In genomic region chr2:114843696-114844388, GRCm38 (mm10) we compare ENCODE assay signal across 24 mouse cellular contexts.
DNase-seq lines count a peak whose midpoint lies in the region; ATAC-seq lines count a peak whose summit lies in the region.
"Had no signal": no experiment of that assay in that cellular context is flagged by ENCODE, and none has a peak within 500 bp of the region (broad histone marks: within the 10 kb centered on the region; RNA-seq: fewer than 3 reads in every experiment).

No protein-coding gene starts in this region.

- no peaks in the 10 kb centered on the region for H3K9me3 ChIP-seq in hindbrain, embryonic 16.5 days (ENCODE audit: control insufficient read depth, low read length)
- no peaks in the 10 kb centered on the region for H3K9me3 ChIP-seq in hindbrain, embryonic 14.5 days (ENCODE audit: control insufficient read depth, low read length)
- H3K9me3 ChIP-seq: embryonic facial prominence, embryonic 12.5 days; forebrain, embryonic 12.5 days; heart, embryonic 15.5 days; hindbrain, embryonic 15.5 days; limb, embryonic 12.5 days had no signal

- H3K27ac ChIP-seq in hindbrain, embryonic 16.5 days (ENCODE audit: low read depth, low read length): no peak overlapping the region
- H3K27ac ChIP-seq in hindbrain, embryonic 14.5 days: no peak overlapping the region
- H3K27ac ChIP-seq: embryonic facial prominence, embryonic 12.5 days; forebrain, embryonic 12.5 days; gastrocnemius, adult 2 months; heart, embryonic 15.5 days; hindbrain, embryonic 15.5 days; limb, embryonic 12.5 days had no signal

- H3K9ac ChIP-seq in hindbrain, embryonic 16.5 days (ENCODE audit: low read depth, low read length): no peak overlapping the region
- no peak overlapping the region for H3K9ac ChIP-seq in hindbrain, embryonic 14.5 days
- H3K9ac ChIP-seq: embryonic facial prominence, embryonic 12.5 days; forebrain, embryonic 12.5 days; heart, embryonic 15.5 days; hindbrain, embryonic 15.5 days; limb, embryonic 12.5 days had no signal

- H3K4me3 ChIP-seq in hindbrain, embryonic 16.5 days (ENCODE audit: low read length): no peak overlapping the region
- H3K4me3 ChIP-seq in hindbrain, embryonic 14.5 days (replicated peaks; ENCODE audit: low read length): no peak overlapping the region
- H3K4me3 ChIP-seq: embryonic facial prominence, embryonic 12.5 days; forebrain, embryonic 12.5 days; gastrocnemius, adult 2 months; heart, embryonic 15.5 days; hindbrain, embryonic 15.5 days; limb, embryonic 12.5 days had no signal

- 68% methylated on average over 9 of the region's 9 CpGs for WGBS in hindbrain, embryonic 16.5 days
- 69% methylated on average over 9 of the region's 9 CpGs for WGBS in hindbrain, embryonic 14.5 days

- no peak overlapping the region for H3K4me2 ChIP-seq in hindbrain, embryonic 16.5 days (ENCODE audit: low read length)
- no peak overlapping the region for H3K4me2 ChIP-seq in hindbrain, embryonic 14.5 days (replicated peaks)
- H3K4me2 ChIP-seq: embryonic facial prominence, embryonic 12.5 days; forebrain, embryonic 12.5 days; heart, embryonic 15.5 days; hindbrain, embryonic 15.5 days; limb, embryonic 12.5 days; liver, embryonic 11.5 days had no signal

- DNase-seq in hindbrain, embryonic 14.5 days (ENCODE audit: low spot score): no peak
- DNase-seq in retina, postnatal 1 day: peak; percentile 2
- DNase-seq in retina, embryonic 14.5 days (ENCODE audit: low spot score): no peak
- peak; percentile 57 for DNase-seq in cerebellum, adult 9-11 months
- no peak for DNase-seq in ovary, postnatal 14 days (ENCODE audit: low spot score)
- DNase-seq in c-Kit-positive CD71-positive TER-119-positive erythroid progenitor cells, embryonic 14.5 days (ENCODE audit: low spot score): no peak
- DNase-seq: adrenal gland, postnatal 36 days; gastrocnemius, adult 2 months; heart, postnatal 36 days; kidney, adult 9 months; kidney, postnatal 14 days; lung, adult 18-20 months; lung, postnatal 10 days; thymus, postnatal 25 days had no signal

- no peaks in the 10 kb centered on the region for H3K4me1 ChIP-seq in hindbrain, embryonic 16.5 days (ENCODE audit: control insufficient read depth, insufficient read depth, low read depth, low read length)
- H3K4me1 ChIP-seq in hindbrain, embryonic 14.5 days (replicated peaks; ENCODE audit: control insufficient read depth, insufficient read depth, low read length): no peaks in the 10 kb centered on the region
- H3K4me1 ChIP-seq: embryonic facial prominence, embryonic 12.5 days; forebrain, embryonic 12.5 days; heart, embryonic 15.5 days; hindbrain, embryonic 15.5 days; limb, embryonic 12.5 days had no signal

- no peaks in the 10 kb centered on the region; the same call in 1 of the 2 replicates for H3K27me3 ChIP-seq in hindbrain, embryonic 16.5 days (replicated peaks; ENCODE audit: control insufficient read depth, insufficient read depth, low read length)
- no peaks in the 10 kb centered on the region for H3K27me3 ChIP-seq in hindbrain, embryonic 14.5 days (ENCODE audit: control insufficient read depth, insufficient read depth, low read length)
- H3K27me3 ChIP-seq: embryonic facial prominence, embryonic 12.5 days; forebrain, embryonic 12.5 days; heart, embryonic 15.5 days; hindbrain, embryonic 15.5 days had no signal

- H3K36me3 ChIP-seq in hindbrain, embryonic 16.5 days (ENCODE audit: control insufficient read depth, insufficient read depth, low read length): no peaks in the 10 kb centered on the region
- H3K36me3 ChIP-seq in hindbrain, embryonic 14.5 days (replicated peaks; ENCODE audit: control insufficient read depth, insufficient read depth): no peaks in the 10 kb centered on the region
- H3K36me3 ChIP-seq: embryonic facial prominence, embryonic 12.5 days; forebrain, embryonic 12.5 days; heart, embryonic 15.5 days; hindbrain, embryonic 15.5 days; limb, embryonic 12.5 days had no signal

- ATAC-seq in hindbrain, embryonic 16.5 days: peak; percentile 87
- no peak for ATAC-seq in hindbrain, embryonic 14.5 days (ENCODE audit: low FRiP score)
- ATAC-seq in megakaryocyte, adult 5-6 weeks (ENCODE audit: poor library complexity, severe bottlenecking): no peak
- ATAC-seq: CD4-positive, CD25-positive, alpha-beta regulatory T cell, adult 4 months; intestine, embryonic 16.5 days had no signal

Comparison
In these comparisons a context has a peak if more than half of its experiments do, and no peak if none do; other contexts are left out.
1. DNase-seq: peak in retina, postnatal 1 day (single experiment) and cerebellum, adult 9-11 months (single experiment); none in hindbrain, embryonic 14.5 days (single experiment), retina, embryonic 14.5 days (single experiment), ovary, postnatal 14 days (single experiment) and c-Kit-positive CD71-positive TER-119-positive erythroid progenitor cells, embryonic 14.5 days (single experiment).